Mouse (Mus musculus) MEL (cell line): ENCODE data around the gene Fgfr2. TPM values are rescaled to one million over a fixed set of nuclear protein-coding genes. Genes with fewer than 3 reads are reported as not detected.

ENCODE experiments used
- DNase-seq: peaks from one replicate; pipeline ENCODE4 v3.0.0; 2011; ENCODE audit warnings: low read depth, low spot score
- H3K27ac ChIP-seq: 2 replicates; pipeline ENCODE4 v1.5.1; 2012; ENCODE audit warnings: low read depth, mild to moderate bottlenecking, control low read depth, low read length, moderate library complexity; ENCODE audit not compliant: control insufficient read depth
- H3K27me3 ChIP-seq, 2 experiments: fragments of 150-350 bp in 1 of 2; sonication (generic) in 1 of 2; 2 replicates each; pipeline ENCODE4 v1.6.1; 2012; ENCODE audit warnings: low read length in 2 of 2, mild to moderate bottlenecking in 2 of 2, improper control_type of control experiment in 1 of 2, moderate library complexity in 1 of 2; ENCODE audit not compliant: insufficient read depth in 2 of 2, control insufficient read depth in 1 of 2
- H3K36me3 ChIP-seq, 2 experiments: 2 replicates each; pipeline ENCODE4 v1.6.1; 2012 to 2014; ENCODE audit warnings: low read length in 2 of 2, improper control_type of control experiment in 1 of 2, inconsistent platforms in 1 of 2, mild to moderate bottlenecking in 1 of 2; ENCODE audit not compliant: insufficient read depth in 2 of 2, control insufficient read depth in 1 of 2
- H3K4me1 ChIP-seq, 2 experiments: fragments of 150-350 bp in 1 of 2; sonication (generic) in 1 of 2; 2 replicates each; pipeline ENCODE4 v1.6.1; 2012; ENCODE audit warnings: low read length in 2 of 2, improper control_type of control experiment in 1 of 2, mild to moderate bottlenecking in 1 of 2; ENCODE audit not compliant: insufficient read depth in 2 of 2, control insufficient read depth in 1 of 2
- H3K4me3 ChIP-seq, 2 experiments: fragments of 150-350 bp in 1 of 2; sonication (generic) in 1 of 2; 2 replicates each; pipeline ENCODE4 v1.5.1; 2012; ENCODE audit warnings: low read depth in 2 of 2, low read length in 2 of 2, mild to moderate bottlenecking in 2 of 2, moderate library complexity in 2 of 2, control low read depth in 1 of 2, improper control_type of control experiment in 1 of 2; ENCODE audit not compliant: control insufficient read depth in 1 of 2, insufficient read depth in 1 of 2
- H3K79me2 ChIP-seq: 2 replicates; pipeline ENCODE4 v1.6.1; 2012; ENCODE audit warnings: mild to moderate bottlenecking, low read length, moderate library complexity; ENCODE audit not compliant: control insufficient read depth, poor library complexity, insufficient read depth
- H3K9ac ChIP-seq: 2 replicates; pipeline ENCODE4 v1.6.1; 2012; ENCODE audit warnings: low read depth, mild to moderate bottlenecking, control low read depth, low read length, moderate library complexity; ENCODE audit not compliant: control insufficient read depth, poor library complexity, severe bottlenecking
- H3K9me3 ChIP-seq: fragments of 150-350 bp; sonication (generic); replicated peaks from 2 replicates; pipeline ENCODE4 v1.6.1; 2012; ENCODE audit warnings: mild to moderate bottlenecking, low read length, improper control_type of control experiment, moderate library complexity; ENCODE audit not compliant: insufficient read depth
- CHD1 ChIP-seq: IDR thresholded peaks from 2 replicates; pipeline ENCODE4 v1.6.1; 2012; ENCODE audit warnings: low read depth, mild to moderate bottlenecking, inconsistent platforms, low read length, improper control_type of control experiment
- GATA1 ChIP-seq: IDR thresholded peaks from 2 replicates; pipeline ENCODE4 v1.6.1; 2011; ENCODE audit warnings: low read depth, low read length, improper control_type of control experiment
- HCFC1 ChIP-seq: IDR thresholded peaks from 2 replicates; pipeline ENCODE4 v1.6.1; 2012; ENCODE audit warnings: low read depth, mild to moderate bottlenecking, inconsistent platforms, low read length, improper control_type of control experiment, moderate library complexity
- JUND ChIP-seq: IDR thresholded peaks from 2 replicates; pipeline ENCODE4 v1.6.1; 2011; ENCODE audit warnings: low read depth, mild to moderate bottlenecking, improper control_type of control experiment, low read length
- KAT2A ChIP-seq: conservative IDR thresholded peaks from 2 replicates; pipeline ENCODE4 v1.6.1; 2012; ENCODE audit warnings: low read depth, low read length, improper control_type of control experiment, inconsistent platforms
- MAFK ChIP-seq: IDR thresholded peaks from 2 replicates; pipeline ENCODE4 v1.6.1; 2011; ENCODE audit warnings: low read depth, mild to moderate bottlenecking, low read length, improper control_type of control experiment, borderline replicate concordance
- MAX ChIP-seq: IDR thresholded peaks from 2 replicates; pipeline ENCODE4 v1.6.1; 2011; ENCODE audit warnings: low read length, improper control_type of control experiment
- MAZ ChIP-seq: IDR thresholded peaks from 2 replicates; pipeline ENCODE4 v1.6.1; 2012; ENCODE audit warnings: low read depth, mild to moderate bottlenecking, inconsistent platforms, low read length, improper control_type of control experiment
- MYB ChIP-seq: IDR thresholded peaks from 2 replicates; pipeline ENCODE4 v1.6.1; 2011; ENCODE audit warnings: mild to moderate bottlenecking, low read depth, low read length, improper control_type of control experiment
- NELFE ChIP-seq: IDR thresholded peaks from 2 replicates; pipeline ENCODE4 v1.6.1; 2011; ENCODE audit warnings: low read depth, low read length, improper control_type of control experiment
- NRF1 ChIP-seq: IDR thresholded peaks from 2 replicates; pipeline ENCODE4 v1.6.1; 2014; ENCODE audit warnings: low read depth, mild to moderate bottlenecking, inconsistent platforms, low read length, improper control_type of control experiment, moderate library complexity; ENCODE audit not compliant: poor library complexity, insufficient read depth, severe bottlenecking
- POLR2A ChIP-seq, 2 experiments: IDR thresholded peaks; 2 replicates each; pipeline ENCODE4 v1.6.1; 2011 to 2012; ENCODE audit warnings: low read length in 2 of 2, mild to moderate bottlenecking in 2 of 2, control low read depth in 1 of 2, improper control_type of control experiment in 1 of 2, low read depth in 1 of 2, moderate library complexity in 1 of 2; ENCODE audit not compliant: control insufficient read depth in 1 of 2, insufficient read depth in 1 of 2, poor library complexity in 1 of 2
- RCOR1 ChIP-seq: IDR thresholded peaks from 2 replicates; pipeline ENCODE4 v1.6.1; 2012; ENCODE audit warnings: low read depth, mild to moderate bottlenecking, inconsistent platforms, low read length, improper control_type of control experiment
- TCF12 ChIP-seq: IDR thresholded peaks from 2 replicates; pipeline ENCODE4 v1.6.1; 2014; ENCODE audit warnings: low read depth, mild to moderate bottlenecking, inconsistent platforms, low read length, improper control_type of control experiment, moderate library complexity
- UBTF ChIP-seq: IDR thresholded peaks from 2 replicates; pipeline ENCODE4 v1.6.1; 2012; ENCODE audit warnings: low read depth, mild to moderate bottlenecking, inconsistent platforms, low read length, improper control_type of control experiment, moderate library complexity, borderline replicate concordance; ENCODE audit not compliant: insufficient read depth
- ZNF384 ChIP-seq: IDR thresholded peaks from 2 replicates; pipeline ENCODE4 v1.6.1; 2012; ENCODE audit warnings: low read depth, mild to moderate bottlenecking, inconsistent platforms, low read length, improper control_type of control experiment
- polyA plus RNA-seq, 2 experiments: library from polyadenylated mRNA; stranded (reverse) in 1 of 2; unstranded in 1 of 2; fragments of >175 nt in 1 of 2; fragments of >200 nt in 1 of 2; gene quantifications; 2 replicates each; pipeline versions ENCODE4 v1.2.1 to v1.2.4; 2012; ENCODE audit warnings: low replicate concordance in 2 of 2, low read depth in 1 of 2; ENCODE audit not compliant: insufficient read length in 2 of 2, insufficient read depth in 1 of 2, missing spikeins in 1 of 2
- total RNA-seq: library from RNA; depleted of rRNA; stranded (reverse); fragments of 300-350 nt; gene quantifications from 2 replicates; pipeline ENCODE4 v1.2.3, GENCODE M21; 2012

Fgfr2 gene
- total and polyA plus RNA-seq, 3 experiments = not detected

- TF ChIP-seq POLR2A (IDR thresholded peaks at IDR 0.05; ENCODE audit: control insufficient read depth in 1 of 2, insufficient read depth in 1 of 2, low read depth in 1 of 2, low read length in 2 of 2, poor library complexity in 1 of 2) (no peak), ZNF384 (no peak), MAX (no peak), KAT2A (no peak), UBTF (no peak), MYB (no peak), RCOR1 (no peak), NRF1 (no peak)
- no peak for DNase-seq
- H3K79me2 ChIP-seq = no peaks in the 10 kb centered on the region
- H3K4me3 ChIP-seq = no peak overlapping the region
- no peak overlapping the region for H3K27ac ChIP-seq
- no peak overlapping the region for H3K9ac ChIP-seq
- H3K27me3 ChIP-seq = no peaks in the 10 kb centered on the region
- H3K4me1 ChIP-seq = peaks cover 12 to 53% of the 10 kb centered on the region in 2 experiments
- peaks cover 0 to 22% of the 10 kb centered on the region in 2 experiments; a peak in 2 of 4 replicates for H3K36me3 ChIP-seq
- H3K9me3 ChIP-seq = no peaks in the 10 kb centered on the region
Measured at GRCm38 (mm10) chr7:132487361-132487760, 635.8 kb downstream of the Fgfr2 start.

DNA sequence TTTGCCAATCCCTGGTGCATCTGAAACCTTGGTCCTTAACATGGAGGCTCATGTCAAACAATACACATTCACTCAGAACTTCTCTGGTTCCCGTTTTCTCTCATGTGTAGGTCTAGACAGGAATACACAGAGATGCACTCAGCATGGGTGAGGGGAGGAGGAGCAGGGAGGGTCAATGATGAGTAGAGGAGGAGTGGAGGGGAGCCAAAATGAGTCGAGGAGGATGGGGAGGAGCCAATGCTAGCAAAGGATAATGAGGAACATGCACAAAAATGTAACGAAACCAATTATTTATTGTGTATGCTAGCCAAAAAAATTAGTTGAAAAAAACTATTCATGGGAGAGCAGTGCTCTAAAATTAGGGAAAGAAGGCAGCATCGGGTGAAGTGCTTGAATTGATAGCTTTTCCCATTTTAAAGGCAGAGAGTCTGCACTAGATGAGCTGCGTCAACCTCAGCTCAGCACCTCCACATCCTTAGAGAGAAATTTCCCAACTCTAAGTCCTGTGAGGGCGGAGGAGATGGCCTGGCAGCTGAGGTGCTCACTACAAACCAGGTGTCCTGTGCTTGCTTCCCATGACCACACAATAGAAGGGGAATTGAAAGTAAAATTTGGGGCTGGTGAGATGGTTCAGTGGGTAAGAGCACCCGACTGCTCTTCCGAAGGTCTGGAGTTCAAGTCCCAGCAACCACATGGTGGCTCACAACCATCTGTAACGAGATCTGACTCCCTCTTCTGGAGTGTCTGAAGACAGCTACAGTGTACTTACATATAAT is 636.6 kb downstream of the Fgfr2 start:
- peak; percentile 52 for DNase-seq
- H3K27ac ChIP-seq = no peak overlapping the region
- TF ChIP-seq KAT2A (no peak), JUND (no peak), MAZ (no peak), CHD1 (no peak), TCF12 (no peak), MYB (no peak), MAFK (no peak), HCFC1 (no peak), NELFE (no peak), GATA1 (no peak)

More for the DNA sequence above, 636.6 kb downstream of the Fgfr2 start:
- H3K4me1 ChIP-seq = peaks cover 6 to 45% of the 10 kb centered on the region in 2 experiments
- H3K9ac ChIP-seq = no peak overlapping the region
- H3K79me2 ChIP-seq = no peaks in the 10 kb centered on the region
- no peak overlapping the region for H3K4me3 ChIP-seq
- H3K27me3 ChIP-seq = no peaks in the 10 kb centered on the region
- H3K36me3 ChIP-seq = peaks cover 0 to 14% of the 10 kb centered on the region in 2 experiments; a peak in 2 of 4 replicates
- H3K9me3 ChIP-seq = no peaks in the 10 kb centered on the region
